Mouse (Mus musculus) cerebral cortex, adult 2 months (tissue): ENCODE data around the gene Mcu.

Experiments used
- WGBS: fragments of 180-500 bp; shearing (Covaris S2); methylation state at CpG from one replicate; pipeline ENCODE4 v1.1.7; 2018; 5-methylcytosine and 5-hydroxymethylcytosine counted together

Gene Mcu

DNA sequence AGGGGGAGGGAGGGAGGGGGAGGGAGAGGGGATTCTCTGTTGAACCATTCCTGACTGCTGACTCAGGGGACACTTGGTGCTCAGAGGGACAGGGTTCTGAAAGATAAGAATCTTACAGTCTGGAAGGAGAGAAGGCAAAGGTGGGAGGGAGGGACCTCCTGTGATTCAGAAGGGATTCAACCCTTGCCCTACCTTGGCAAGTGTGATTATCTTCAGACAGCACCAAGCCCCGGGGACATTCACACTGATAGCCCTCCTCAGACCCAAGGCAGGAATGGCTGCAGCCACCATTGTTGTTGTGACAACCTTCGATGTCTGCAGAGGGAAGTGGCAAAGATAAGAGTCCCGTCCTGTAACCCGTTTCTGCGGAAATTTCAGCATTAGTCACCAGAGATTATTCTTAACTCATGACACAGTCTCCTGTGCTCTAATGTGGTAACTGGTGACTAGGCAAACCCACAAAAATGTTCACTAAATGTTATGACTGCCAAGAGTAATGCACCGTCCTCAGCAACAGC lies 185.7 kb downstream of the Mcu start:
- 47% methylated on average over 6 of the region's 6 CpGs for WGBS

DNA sequence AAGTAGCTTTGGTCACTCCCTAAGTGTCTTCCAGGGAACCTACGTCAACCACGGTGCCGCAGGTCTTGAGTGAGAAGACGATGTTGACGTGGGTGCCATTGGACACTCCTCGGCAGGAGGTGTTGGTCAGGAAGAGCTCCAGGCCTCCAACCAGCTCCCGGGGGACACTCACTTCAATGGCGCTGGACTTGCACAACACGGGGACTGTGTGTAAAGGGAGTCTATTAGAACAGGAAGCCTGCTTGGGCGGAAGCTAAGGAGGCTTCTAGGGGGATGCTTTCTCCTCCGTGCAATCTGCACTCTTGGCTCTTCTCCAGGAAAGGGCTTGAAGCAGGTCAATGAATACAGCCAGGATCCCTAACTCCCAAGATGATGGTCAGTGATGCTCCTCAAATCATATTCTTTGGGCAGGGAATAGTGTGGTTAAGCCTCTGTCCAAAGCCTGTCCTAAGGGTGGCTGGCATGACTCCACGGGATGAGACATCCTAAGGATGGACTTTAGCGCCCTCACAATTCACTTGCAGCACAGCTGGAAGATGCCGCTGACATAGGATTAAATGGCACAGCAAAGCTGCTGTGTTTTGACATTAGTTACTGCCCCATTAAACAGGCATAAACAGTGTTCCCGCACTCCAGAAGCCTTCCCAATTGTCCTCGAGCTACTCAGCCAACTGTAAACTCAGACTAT lies 186.9 kb downstream of the Mcu start:
- WGBS, result 83% methylated on average over 16 of the region's 16 CpGs

DNA sequence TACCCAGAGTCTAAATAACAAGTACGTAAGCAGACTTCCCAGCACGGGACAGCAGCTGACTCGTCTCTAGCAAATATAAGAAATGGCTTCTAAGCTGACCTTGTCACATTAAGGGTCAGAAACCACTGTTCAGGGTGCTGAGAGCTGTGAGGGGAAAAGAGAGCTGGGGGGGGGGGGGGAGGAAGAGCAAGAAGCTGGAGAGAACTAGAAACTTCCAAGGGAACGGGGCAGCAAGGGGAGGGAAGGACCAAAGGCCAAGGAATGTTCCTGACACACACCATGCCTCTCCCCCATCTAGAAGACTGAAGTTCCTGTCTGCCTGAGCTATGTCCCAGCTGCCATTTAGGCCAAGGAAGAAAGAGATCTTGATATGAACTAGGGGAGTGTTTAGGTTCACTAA lies 190.1 kb downstream of the Mcu start:
- WGBS, result 88% methylated on average over 4 of the region's 4 CpGs

DNA sequence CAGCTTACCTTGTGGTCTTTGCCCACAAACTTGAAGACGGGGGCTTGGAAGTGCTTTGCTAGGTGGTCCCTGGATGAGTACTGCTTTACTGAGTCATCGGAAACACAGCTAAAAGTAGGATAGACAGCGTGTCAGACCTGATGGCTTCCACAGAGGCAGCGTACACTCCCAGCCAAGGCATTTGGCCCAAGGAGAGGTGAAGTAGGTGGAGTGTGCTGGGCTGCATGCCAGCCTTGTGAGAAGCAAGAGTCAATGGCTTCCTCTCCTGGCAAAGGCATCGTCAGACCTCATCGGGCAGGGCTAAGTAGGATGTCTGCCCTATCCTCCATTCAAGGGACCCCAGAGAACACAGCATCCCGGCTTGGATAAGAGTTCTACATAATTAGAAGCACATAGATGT lies 191.1 kb downstream of the Mcu start:
- 69% methylated on average over 7 of the region's 7 CpGs for WGBS

DNA sequence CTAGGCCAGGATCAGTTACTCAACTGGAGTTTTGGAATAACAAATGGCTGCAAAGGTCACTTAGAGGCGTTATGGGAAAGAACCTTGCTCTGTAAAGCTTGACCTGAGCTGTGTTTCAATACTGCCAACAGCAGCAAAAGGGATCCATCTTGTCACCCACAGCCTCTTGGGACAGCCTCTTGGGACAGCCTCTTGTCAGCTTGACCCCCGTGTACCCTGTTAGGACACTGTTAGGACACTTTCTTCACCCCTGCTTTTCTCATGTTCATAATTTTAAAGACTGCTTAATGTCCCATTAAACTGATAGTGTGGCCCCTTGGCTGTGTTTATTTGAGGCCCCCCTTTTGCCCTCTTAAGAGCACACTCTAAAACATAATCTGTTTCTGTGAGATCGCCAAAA lies 192.0 kb downstream of the Mcu start:
- WGBS, result 93% methylated on average over 3 of the region's 3 CpGs

DNA sequence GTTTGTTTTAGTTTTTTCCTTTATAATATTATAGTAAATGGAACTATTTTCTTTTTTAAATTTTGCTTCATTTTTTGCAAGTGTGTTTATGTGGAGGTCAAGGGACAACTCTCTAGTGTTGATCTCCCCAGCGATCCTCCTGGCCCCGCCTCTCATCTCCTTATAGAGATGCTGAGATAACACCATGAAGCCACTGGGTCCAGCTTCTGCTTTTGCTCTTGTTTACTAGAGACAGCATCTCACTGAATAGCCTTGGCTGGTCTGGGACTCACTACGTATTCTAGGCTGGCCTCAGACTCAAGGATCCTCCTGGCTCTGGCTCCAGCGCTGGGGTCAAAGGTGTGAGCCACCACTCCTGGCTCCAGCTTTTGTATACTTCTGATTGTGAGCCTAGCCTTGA lies 197.0 kb downstream of the Mcu start:
- WGBS, result 95% methylated on average over 4 of the region's 4 CpGs

DNA sequence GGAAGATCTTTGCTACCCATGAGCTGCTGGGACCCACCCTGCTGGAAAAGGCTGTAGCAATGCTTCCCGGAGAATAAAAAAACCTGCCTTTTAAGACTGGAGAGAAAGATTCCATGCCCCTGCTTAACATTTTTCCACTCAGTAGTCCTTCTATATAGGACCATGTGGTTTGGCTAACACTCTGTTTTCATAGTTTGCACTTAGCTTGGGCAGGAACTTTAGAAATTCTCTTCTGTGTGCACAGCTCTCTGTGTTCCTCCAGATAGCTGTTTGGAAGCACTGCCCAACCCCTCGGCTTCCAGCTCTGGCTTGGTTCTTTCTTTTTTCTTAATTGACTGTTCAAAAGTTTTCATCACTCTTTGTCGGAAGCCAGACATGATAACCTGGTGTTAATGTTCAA lies 199.9 kb downstream of the Mcu start:
- WGBS, result 81% methylated on average over 3 of the region's 3 CpGs

DNA sequence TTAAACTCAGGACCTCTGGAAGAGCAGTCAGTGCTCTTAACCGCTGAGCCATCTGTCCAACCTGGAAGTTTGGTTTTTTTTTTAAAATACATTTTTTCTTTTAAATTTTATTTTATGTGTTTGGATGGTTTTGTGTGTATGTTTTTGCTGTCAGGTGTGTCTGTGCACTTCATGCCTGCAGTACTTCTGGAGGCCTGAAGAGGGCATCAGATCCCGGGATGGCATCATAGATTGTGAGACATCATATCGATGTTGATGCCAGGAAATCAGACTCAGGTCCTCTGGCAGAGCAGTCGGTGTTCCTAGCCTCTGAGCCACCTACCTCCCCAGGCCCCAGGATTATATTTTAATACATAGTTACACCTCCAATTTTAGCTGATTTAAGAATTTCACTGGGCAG lies 202.8 kb downstream of the Mcu start:
- 90% methylated on average over 4 of the region's 4 CpGs for WGBS

DNA sequence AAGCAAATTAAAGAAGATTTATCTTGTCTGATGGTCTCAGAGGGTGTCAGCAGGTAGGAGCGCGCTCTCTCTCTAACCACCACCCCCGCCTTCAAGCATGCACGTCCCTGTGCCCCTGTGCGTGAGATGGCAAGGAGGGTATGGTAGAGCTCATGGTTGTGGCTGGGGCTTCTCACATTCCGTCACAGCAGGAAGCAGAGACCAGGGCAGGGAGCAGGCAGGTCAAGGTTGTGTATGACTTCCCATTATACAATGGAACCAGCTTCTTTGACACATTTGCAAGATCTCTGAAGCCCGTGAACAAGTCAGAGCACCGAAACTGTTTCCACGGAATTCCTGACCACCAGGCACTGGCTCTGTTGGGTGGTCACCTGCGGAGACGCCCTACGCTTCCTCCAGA lies 206.2 kb downstream of the Mcu start:
- 85% methylated on average over 12 of the region's 12 CpGs for WGBS

DNA sequence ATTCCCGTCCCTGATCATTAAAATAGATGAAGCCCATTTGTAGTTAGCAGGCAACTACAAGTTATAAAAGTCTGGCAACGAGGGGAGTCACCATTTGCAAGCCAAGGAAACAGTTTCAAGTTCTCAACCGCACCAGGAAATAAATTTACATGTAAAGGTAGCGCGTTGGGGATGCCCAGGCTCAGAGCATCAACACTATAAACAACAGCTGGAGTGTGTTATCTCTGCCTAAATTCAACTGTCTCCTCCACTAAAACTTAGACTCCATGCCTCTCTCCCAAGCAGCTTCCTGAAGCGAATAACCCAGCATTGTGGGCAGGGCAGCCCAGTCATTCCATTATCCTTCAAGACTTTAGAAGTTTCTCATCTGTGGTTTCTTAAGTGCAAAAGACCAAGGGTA lies 208.0 kb downstream of the Mcu start:
- WGBS, result 61% methylated on average over 6 of the region's 6 CpGs

DNA sequence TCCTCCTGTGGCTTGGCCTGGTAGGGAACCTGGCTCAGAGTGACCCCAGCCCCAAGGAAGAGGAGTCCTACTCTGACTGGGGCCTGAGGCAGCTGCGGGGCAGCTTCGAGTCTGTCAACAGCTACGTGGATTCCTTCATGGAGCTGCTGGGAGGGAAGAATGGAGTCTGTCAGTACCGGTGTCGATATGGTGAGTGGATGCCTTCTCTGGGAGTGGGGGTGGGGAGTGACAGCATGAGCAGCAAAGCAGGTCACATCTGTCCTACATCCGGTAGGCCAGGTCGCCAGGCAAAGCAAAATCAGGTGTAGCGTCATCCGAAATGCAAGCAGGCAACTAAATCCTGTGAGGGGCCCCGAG lies 212.7 kb downstream of the Mcu start:
- WGBS, result 87% methylated on average over 10 of the region's 10 CpGs

DNA sequence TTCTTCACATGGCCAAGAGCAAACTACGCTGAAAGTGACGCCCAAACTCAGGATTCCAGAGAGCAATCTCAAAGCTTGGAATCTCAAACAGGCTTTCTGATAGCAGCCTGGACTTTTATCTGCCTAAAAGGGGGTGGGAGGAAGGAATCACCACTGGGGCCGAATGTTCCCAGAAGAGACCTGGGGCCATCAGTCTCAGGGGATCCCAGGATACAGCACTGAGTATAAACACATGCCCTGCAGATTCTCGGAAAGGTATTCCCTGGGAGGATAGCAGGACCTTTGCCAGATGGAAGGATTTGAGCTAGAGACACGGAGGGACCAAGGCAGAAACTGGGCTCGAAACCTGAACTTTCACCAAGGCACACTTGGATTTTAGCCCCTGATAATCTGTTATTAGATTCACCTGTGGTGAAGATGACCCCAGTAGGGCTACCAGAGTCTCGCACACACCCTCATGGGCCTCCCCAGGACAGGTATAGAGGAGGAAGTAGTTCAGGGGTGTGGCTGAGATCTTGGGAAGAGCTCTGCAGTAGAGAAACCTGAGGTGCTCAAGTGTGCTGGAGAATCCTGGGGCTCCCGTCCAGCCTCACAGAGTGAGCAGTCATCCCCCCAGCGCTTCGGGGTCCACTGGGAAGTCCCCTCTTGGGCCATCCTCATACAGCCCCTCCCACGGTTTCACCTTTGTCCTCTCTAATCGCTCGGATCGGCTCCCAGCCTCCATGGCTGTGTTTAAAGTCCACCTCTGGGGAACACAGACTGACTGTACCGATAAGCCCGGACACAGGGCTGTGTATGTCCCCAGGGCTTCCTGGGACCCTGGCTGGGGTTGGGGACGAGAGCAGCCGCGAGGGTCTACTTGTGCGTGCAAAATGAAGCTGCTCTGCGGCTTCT lies 213.3 kb downstream of the Mcu start, which contains the start of gene Pla2g12b:
Gene Pla2g12b, plus strand, starts transcription at position 762 of the 894 bp plus-strand sequence.
- 81% methylated on average over 21 of the region's 21 CpGs for WGBS
